Mouse (Mus musculus): ENCODE measurements around the gene Dgcr6.
"Not testable (repeated sequence)": the region's sequence is repeated elsewhere in the genome, so short reads cannot be mapped to it uniquely, and the experiment has no call there.

Dgcr6 gene

DNA sequence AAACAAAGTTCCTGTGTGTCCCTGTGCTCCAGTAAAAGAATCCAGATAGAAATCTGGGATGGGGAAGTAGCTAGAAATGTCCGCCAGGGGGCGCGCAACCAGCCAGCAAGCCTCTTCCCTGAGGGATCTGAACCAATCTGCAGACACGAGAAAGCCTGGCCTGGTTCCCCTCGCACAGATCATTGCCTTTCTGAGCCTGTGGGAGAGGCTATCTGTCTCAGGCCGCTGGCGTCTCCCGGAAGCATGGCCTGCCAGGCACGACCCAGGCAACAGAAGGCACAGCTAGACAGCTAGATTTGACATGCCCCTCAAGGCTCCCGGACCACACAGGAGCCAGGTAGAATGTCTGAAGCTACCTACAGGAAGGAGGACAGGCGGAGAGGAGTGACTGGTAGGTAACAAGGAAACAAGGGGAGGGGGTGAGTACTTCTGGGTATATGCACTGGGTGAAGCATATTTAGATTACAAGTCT lies at the start of gene Dgcr6:
Gene Dgcr6, plus strand, starts transcription at position 130 of the 472 bp plus-strand sequence.
- peak; percentile 79 to 81 for DNase-seq (ENCODE audit: low spot score in 2 of 2)

DNA sequence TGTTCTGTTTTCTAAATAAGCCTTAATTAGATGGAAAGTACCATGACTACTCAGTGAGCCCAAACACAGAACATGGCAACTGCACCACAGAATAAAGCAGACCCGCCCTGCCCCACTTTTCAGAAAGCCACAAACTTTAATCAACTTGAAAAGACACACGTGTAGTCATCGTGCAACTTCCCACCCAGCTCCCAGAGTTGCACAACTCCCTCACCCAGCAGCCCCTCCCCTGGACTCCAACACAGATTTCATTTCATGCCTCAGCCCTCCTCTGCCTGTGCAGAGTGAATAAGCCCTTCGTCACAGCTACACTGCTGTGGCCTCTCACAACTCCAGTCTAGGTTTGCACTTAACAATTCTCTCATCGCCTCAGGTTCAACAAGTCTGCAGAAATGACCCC lies 48.1 kb upstream of the Dgcr6 start:
- no peak for DNase-seq (ENCODE audit: low spot score in 2 of 2)

DNA sequence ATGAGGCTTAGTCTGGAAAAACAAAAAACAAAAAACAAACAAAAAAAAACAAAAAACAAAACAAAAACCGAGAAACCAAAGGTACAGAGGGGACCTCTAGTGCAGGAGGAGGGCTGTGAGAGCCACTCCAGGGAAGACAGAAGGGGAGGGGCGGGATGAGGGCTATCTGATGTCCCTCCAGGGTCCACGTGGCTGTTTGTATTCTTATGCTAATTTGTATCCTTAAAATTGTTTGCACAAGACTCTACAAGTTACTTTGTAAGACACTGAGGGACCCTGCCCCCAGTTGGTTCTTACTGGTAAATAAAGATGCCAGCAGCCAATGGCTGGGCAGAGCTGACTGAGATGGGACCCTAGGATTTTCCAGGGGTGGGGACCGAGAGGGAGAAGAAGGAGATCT lies 45.6 kb upstream of the Dgcr6 start:
- DNase-seq (ENCODE audit: low spot score in 2 of 2) = no peak

DNA sequence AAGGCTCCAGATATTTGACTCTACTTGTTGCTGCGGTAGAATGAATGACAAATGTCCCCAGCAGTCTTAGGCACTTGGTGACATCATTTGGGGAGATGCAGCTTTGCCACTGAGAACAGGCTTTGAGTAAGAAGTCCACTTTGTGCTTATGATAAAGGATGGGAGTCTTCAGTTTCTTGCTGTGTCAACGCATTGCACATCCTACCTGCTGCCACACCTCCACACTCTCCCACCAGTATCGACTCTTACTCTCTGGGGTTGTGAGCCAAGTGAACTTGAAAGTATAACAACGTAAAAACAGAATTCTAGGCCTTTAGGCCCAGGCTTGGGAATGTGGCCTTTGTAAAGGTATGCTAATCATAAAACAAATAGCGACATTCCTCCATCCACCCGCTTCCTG lies 41.6 kb upstream of the Dgcr6 start:
- DNase-seq (ENCODE audit: low spot score in 2 of 2) = no peak

DNA sequence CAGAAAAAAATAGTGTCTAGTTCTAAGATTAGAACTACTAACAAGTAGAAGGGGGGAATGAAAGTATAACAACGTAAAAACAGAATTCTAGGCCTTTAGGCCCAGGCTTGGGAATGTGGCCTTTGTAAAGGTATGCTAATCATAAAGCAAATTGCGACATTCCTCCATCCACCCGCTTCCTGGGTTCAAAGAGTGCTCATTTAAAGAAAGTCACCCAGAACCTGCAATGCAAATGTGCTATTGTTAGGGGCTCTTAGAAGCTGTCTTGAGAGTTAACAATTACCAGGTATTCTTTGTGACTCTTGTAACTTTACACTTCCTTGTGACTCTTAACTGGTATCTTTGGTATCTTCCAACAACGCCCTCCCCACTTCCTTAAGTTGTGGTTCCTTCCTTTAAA lies 36.2 kb upstream of the Dgcr6 start:
- DNase-seq (ENCODE audit: low spot score in 2 of 2) = not testable (repeated sequence)

DNA sequence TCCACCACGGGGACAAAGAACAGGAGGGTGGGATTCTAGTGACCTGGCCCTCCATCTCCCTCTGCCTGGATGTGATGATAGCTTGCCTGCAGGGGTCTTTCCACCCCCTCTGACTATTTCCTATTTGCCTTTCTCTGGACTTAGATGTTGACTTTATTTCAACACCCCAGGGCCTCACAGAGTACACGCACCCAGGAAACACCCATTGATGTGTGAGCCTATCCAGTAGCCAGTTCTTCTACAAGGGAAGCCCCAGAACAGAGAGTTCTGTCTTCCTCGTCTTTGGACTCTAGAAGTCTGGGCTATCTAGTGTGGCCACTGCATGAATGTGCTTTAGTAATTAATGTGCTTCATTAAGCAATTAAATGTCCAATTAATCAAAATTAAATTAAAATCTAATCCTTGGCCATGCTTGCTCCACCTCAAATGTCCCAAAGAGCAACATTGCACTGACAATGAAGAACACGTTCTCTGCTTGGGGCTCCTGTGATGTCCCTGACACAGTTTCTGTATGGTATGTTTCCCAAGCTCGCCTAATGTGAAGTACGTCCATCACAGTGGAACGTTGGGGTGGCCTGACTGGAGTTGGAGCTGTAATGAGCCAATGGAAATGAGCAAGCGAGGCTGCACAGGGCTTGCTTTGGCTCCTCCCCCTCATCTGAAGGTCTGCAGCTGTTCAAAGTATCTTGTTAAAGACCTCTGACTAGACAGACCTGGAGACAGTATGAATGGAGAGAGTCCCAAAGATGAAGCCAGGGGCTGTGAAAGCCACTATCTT lies 29.7 kb upstream of the Dgcr6 start:
- no peak for DNase-seq (ENCODE audit: low spot score in 2 of 2)

DNA sequence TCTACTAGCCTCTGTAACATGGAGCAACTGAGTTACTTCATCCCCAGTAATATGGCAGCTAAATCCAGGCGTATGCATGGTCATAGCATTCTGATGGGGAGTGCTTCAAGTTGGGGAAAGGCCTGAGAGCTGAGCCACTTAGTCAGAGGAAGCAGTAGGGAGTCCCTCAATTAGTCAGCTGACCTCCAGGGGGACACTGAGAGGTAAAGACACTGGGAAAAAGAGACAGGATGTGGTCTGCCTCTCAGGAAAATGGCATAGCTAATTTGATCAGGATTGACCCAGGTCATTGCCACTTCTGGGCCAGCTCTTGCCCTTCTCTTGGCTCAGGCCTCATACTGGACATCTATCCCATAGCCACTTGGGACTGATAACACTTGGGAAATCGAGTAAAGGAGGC lies 25.3 kb upstream of the Dgcr6 start:
- DNase-seq (ENCODE audit: low spot score in 2 of 2) = no peak

DNA sequence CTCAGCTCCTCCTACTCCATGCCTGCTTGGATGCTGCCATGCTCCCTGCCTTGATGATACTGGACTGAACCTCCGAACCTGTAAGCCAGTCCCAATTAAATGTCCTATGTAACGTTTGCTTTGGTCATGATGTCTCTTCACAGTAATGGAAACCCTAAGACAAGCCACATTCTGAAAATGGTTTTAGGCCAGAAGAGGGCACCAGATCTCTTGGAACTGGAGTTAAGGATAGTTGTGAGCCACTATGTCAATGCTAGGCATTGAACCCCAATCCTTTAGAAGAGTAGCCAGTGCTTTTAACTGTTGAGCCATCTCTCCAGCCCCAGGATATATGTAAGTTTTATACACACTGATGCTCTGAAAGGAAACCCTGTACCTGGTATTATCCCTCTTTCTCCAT lies 20.9 kb upstream of the Dgcr6 start:
- peak; percentile 43 to 45 for DNase-seq (ENCODE audit: low spot score in 2 of 2)

DNA sequence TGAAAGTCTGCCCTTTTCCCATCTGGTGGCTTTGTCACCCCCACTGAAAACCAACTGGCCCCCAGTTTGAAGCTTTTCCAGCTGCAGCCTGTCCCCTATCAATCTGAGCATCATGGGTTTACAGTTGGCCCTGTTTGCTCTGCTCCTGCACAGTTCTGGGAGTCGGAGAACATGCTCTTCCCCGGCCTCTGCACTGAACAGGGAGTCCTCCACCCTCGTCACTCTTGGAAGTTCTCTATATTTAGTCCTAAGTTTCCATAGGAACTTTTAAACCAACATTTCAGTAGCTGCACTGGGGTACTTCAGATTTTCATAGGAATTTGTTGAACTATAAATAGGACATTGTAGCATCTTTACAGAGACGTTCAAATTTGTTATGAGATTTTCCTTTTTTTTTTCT lies 19.4 kb upstream of the Dgcr6 start:
- peak in 1 of 2 experiments; percentile 13 for DNase-seq (ENCODE audit: low spot score in 2 of 2)

DNA sequence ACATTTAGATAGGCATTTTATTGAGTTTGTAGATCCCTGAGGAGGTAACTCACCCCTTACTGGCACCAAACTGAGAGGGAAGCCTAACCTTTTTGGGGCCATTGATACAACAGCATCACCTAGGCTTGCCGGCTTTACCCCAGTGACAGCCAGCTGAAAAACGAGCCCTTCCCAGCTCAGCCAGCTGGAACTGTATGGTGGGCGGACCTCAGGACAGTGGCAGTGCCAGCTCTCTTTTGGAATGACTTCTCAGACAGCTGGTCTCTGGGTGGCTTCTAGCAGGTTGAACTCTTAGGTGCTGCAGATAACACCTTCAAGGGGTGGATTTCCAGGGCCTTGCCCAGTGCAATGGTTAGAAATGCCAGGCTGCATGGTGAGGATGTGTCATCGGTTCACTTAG lies 18.4 kb upstream of the Dgcr6 start:
- no peak for DNase-seq (ENCODE audit: low spot score in 2 of 2)

DNA sequence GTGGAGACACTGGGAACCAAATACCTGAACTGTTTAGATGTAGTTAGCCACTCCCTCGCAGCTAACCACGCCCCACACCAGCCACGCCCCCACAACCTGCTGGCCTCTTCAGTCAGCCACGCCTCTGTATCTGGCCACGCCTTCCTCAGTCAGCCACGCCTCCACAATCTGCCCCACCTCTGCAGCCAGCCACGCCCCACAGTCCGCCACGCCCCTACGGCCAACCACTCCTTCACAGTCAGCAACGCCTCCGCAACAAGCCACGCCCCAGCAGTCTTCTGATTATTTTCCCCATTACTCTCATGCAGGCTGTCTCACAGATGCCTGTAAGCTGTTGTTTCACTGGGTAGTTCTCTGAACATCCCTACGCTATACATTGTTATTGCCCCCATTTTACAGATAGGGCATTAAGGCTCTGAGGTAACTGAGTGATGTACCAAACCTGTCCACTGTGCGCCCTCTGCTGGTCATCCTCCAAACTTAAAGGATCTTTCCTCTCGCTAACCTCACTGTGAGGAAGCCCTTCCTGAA lies 16.2 kb upstream of the Dgcr6 start:
- DNase-seq (ENCODE audit: low spot score in 2 of 2) = peak; percentile 58 to 66

DNA sequence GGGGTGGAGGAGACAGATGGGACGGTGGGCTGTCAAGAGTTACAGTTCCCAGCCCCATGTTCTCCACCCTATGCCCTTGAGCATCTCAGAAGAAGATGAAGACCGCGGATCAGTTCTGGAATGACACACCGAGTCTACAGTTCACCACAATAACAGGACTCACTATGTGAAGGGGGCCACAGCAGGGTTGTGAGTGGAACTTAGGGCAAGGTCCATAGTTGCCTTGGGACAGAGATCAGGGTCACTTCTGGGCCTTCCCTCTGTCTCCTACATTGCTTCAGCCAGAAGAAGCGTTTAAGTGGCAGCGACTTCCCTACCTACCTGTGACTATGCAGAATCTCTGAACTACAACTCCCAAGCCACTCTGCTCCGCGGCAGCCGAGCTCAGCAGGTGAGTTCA lies 15.6 kb upstream of the Dgcr6 start:
- no peak for DNase-seq (ENCODE audit: low spot score in 2 of 2)

DNA sequence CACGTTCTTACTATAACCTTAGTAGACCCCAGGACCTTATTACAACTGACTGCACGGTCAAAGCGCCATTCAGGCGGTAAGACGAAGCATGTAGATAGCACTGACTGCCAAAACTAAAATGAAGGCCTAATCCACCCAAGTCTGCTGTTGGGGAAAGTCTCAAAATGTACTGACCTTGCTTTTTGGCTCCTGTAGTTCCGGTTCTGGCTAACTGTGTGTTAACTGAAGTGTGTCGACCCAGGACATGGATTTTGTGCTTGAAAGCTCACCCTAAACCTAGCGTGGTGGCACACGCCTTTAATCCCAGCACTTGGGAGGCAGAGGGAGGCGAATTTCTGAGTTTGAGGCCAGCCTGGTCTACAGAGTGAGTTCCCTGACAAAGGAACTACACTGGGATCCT lies 7.7 kb upstream of the Dgcr6 start:
- no peak for DNase-seq (ENCODE audit: low spot score in 2 of 2)

DNA sequence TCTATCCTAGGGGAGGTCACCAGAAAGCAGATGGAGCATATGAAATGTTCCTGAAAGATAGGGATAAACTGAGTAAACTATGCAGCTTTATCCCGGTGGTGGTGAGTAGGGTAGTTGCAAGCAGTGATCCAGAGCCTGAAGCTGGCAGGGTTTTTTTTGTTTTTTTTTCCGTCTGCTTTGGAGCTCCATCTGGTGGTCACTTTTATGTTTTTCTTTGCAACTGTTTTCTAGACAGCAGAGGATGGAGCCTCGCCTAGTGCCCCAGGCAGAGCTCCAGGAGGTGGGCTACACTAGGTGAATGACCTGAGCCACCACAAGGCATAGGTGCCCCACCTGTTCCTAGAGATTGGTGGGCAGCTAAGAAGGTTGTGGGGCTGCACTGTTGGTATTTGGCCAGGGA lies 5.0 kb upstream of the Dgcr6 start:
- DNase-seq (ENCODE audit: low spot score in 2 of 2) = peak in 1 of 2 experiments; percentile 53

DNA sequence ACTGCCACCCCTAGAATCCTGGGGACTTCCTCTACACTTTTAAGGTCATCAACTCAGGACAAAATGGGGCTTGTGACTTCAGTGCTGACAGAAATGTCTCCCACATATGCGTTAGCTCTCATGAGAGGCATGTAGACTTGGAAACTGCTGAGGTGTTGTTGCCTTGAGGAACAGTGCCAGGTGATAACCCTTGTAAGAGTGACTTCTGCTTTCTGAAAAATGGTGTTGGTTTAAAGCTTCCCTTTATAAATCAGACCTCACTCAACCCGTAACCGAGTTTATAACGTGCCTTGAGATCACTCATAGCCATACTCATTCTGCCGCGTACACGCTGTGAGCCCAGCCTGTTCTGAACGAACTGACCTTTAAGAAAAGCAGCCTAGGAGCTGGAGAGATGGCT lies 4.6 kb upstream of the Dgcr6 start:
- DNase-seq (ENCODE audit: low spot score in 2 of 2) = no peak

DNA sequence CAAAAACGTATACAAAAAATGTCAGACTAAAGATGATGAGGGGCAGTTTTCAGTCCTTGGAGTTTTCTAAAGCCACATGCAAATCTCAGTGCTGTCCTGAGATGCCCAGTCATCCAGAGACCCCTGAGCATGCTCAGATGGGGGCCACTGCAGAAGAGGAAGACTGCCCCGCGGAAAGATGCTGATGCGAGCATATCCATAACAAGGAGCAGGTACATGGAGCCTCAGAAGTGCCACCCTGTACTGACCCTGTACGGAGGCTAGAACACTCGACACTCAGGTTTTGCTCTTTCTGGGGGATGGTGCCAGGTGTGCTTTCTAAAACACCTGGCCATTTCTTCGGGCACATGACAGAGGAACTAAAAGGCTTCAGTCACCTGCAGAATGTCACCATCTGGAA lies 338 bp upstream of the Dgcr6 start:
- no peak for DNase-seq (ENCODE audit: low spot score in 2 of 2)

DNA sequence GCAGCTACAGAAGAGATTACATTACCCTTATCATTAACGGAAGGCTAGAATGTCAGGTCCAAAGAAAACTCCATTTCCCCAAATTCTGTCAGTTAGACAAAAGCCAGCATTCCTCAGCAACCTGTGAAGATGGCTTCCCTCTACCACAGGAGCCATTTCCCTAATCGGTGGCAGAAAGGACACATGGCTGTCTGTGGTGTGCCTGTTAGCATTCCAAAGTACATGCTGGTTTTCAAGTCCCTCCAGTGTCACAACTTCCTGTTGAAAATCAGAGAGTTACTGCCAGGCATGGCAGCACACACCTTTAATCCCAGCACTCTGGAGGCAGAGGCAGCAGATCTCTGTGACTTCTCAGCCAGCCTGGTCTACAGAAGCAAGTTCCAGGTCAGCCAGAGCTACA lies 3.6 kb downstream of the Dgcr6 start:
- DNase-seq (ENCODE audit: low spot score in 2 of 2) = no peak

DNA sequence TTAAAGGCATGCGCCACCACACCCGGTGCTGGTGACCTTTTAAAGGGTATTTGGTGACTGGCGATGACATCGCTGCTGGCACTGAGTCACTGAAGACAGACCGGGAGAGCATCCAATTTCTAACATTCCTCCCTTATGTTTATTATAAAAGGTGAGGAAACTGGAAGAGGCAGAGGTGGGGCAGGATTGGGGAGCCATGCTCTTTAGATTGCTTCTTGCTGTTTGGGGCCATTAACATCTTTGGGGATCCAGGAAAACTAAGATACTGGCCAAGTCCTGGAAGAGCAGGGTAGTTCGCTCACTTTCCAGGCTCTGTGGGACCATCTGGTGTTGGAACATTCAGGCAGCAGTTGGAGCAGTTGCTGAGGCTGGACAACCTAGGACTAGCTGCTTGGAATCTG lies 5.7 kb downstream of the Dgcr6 start:
- no peak for DNase-seq (ENCODE audit: low spot score in 2 of 2)

DNA sequence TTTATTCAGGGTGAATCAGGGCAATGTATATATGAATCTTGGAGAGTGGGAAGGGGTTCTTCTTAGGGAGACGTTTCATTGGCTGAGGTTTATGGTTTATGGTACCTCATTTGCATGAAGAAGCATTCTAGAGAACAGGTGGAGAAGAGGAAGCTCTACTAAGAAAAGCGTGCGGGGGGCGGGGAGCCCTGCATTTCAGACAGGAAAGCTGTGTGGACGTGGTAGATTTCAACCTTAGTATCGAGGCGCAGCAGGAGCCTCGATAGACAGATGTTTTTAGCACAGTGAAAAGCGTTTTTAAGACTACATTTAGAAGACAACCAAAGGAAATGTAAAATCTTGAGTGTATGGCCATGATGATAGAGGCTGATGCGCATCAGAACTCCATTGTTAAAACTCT lies 6.6 kb downstream of the Dgcr6 start:
- DNase-seq (ENCODE audit: low spot score in 2 of 2) = no peak

DNA sequence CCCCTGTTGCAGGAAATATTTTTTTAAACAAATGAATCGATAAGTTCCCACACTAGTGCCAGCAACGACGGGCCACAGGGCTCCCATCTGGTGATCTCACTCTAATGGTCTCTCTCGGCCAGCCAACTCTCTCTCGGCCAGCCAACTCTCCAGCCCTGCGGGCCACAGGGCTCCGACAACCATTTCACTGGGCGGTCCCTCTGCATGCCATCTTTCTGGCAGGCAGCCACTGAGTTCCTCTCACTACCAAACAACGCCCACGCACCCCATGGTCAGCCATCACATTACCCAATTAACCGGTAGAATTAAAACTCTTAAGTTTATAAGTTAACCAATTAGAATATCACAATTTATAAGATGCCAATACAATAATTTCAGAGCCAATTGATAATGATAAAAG lies 8.5 kb downstream of the Dgcr6 start:
- no peak for DNase-seq (ENCODE audit: low spot score in 2 of 2)

DNA sequence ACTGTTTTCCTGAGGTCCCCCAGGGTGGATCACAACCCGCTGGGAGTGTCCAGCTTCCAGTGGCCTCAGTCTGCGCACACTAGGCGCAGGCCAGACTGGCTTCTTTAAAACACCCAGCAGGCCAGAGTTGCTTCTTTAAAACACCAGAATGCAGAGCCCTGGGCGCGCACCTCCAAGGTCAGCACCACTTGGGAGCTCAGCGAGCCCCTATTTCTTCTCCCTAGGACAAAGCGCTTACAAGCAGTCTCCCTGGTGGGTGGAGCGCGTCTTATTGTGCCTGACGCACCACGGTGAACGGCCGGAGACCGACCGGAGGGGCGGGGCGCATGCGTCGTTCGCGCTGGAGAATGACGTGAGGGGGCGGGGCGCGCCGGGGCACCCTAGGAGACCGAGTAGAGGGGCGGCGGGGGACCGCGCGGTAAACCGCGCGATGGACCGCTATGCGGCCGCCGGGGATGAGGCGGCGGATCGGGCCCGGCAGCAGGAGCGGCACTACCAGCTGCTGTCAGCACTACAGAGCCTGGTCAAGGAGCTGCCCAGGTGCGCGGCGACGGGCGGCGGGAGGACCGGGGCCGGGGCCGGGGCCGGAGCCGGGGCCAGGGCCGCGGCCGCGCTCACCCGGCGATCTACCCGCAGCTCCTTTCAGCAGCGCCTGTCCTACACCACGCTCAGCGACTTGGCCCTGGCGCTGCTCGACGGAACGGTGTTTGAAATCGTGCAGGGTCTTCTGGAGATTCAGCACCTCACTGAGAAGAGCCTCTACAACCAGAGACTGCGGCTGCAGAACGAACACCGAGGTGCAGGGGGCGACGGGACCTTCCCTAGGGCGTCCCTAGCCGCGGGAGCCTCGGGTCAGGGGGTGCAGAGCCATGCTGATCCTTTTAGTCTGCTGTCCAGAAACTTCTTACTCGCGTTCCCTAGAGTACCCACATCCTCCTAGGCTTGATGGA lies 13.7 kb downstream of the Dgcr6 start:
- DNase-seq (ENCODE audit: low spot score in 2 of 2) = peak; percentile 92 to 95

DNA sequence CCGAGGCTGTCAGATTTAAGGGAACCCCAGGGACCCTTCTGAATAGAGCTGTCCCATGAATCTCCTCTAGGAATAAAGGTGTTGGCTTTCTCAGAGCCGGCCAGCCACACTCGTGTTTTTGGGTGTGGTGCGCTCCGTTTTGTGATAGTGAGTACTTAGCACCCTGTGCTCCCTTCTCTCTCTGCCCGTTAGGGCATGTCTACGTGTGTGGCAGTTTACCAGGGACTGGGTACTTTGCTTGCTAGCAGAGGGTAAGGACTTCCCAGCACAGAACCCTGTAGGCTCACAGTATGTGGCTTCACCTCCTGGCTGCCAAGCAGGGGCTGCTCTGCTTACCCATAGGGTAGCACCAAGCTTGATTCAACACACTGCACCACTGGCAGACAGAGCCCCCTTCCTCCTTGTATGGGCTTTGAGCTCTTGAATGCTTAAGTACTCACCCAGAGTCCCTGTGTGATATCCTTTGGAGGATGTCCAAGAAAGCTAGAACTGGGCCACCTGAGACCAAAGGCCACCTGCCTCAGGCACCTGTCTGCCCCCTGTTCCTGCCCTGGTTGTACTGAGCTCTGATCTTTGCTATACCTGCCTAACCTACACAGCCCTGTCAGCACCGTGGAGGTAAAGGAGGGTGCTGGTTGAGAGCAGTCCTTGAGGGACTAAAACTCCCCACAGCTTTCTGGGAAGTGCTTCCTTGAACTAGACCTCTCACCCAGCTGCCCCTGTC lies 16.2 kb downstream of the Dgcr6 start:
- no peak for DNase-seq (ENCODE audit: low spot score in 2 of 2)

All from right cerebral cortex, adult 2 months (tissue).